Mouse (Mus musculus): ENCODE measurements around the gene Tbc1d5.
"Not testable (repeated sequence)": the region's sequence is repeated elsewhere in the genome, so short reads cannot be mapped to it uniquely, and the experiment has no call there.

Gene Tbc1d5

GRCm38 (mm10) chr17:50751911-50752310, 427.2 kb downstream of the Tbc1d5 start:
- DNase-seq (ENCODE audit: low read depth, low spot score), result no peak

DNA sequence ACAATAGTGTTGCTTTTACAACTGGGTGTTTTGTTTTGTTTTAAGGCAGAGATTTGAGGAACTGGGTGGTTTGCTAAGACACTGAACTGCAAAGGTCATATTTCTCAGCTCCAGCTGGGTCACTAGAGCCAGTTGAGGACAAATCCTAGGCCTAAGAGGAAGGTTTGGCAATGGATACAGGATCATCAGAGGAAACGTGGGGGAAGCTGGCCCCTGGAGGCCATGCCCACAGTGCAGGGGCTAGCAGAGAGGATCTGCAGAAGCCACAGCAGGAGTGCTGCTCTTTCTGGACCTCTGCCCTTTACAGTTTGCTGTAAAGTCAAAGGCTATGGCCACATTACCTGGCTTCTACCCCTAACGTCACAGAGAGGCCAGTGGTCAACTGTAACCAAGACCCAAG, 428.3 kb downstream of the Tbc1d5 start:
- no peak for DNase-seq (ENCODE audit: low read depth, low spot score)

DNA sequence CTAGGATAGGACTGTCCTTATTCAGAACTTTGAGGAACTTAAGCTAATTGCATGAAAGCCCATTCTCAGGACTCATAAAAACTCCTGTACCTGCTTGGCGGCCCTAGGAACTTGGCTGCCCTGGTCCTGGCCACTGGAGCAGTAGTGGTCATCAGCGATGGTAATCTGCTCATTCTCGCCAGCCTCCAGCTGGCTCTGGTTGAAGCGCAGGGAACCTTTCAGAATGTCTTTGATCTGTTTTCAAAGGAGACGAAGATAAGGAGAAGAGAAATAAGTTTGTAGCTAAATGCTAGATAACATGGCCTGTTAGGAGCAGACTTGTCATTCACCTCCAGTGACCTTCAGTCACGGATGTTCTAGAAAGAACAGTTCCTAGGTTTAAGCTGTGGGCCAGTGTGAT, 437.8 kb downstream of the Tbc1d5 start:
- DNase-seq (ENCODE audit: low read depth, low spot score), result no peak

- no peak for DNase-seq (ENCODE audit: low read depth, low spot score)
Observed at GRCm38 (mm10) chr17:50740804-50741203, 438.3 kb downstream of the Tbc1d5 start.

GRCm38 (mm10) chr17:50738476-50738875, 440.7 kb downstream of the Tbc1d5 start:
- DNase-seq (ENCODE audit: low read depth, low spot score), result no peak

DNA sequence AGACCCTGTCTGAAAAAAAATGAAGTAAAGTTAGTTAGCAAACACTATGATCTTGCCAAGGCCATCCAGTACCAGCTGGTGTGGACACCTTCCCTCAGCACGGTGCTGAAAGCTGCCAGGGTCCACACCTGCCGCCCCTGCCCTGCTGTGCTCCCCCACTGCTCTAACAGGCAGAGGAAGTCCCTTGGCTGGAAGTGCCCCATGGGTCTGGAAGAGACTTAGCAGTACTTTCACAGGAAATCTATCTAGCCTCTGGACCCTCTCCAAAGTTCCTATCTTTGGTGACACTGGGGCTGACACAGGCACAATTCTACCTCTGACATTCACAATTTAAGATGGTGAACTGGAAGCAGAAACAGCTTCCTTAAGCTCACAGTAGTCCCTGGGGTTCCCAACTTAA, 442.1 kb downstream of the Tbc1d5 start:
- no peak for DNase-seq (ENCODE audit: low read depth, low spot score)

GRCm38 (mm10) chr17:50735955-50736533, 443.1 kb downstream of the Tbc1d5 start:
- DNase-seq (ENCODE audit: low read depth, low spot score), result no peak

DNA sequence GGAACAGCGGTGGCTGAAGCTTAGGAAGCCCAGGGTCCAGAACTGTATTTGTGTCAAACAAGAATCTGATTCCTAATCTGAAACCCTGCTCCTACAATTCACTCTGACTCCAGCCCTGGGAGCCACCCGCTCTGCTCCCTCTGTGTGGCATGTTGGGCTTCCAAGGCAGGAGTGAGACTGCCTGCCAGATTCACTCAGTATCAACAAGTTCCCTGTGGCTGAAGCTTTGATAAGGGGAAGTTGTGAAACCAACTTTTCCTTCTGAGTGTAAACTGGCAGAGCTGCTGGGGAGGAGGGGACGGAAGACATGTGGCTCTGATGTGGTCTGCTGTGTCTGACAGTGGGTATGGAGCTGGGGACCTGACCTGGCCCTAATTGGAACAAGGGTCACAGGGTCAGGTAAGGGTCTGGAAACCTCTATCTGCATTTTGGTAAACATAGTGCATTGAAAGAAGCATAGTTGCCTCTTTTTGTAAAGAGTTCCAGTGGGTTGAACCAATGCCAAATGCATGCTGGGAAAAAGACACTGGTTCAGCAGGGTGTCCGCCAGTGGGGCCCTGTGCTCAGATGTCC, 443.7 kb downstream of the Tbc1d5 start:
- DNase-seq (ENCODE audit: low read depth, low spot score), result no peak

DNA sequence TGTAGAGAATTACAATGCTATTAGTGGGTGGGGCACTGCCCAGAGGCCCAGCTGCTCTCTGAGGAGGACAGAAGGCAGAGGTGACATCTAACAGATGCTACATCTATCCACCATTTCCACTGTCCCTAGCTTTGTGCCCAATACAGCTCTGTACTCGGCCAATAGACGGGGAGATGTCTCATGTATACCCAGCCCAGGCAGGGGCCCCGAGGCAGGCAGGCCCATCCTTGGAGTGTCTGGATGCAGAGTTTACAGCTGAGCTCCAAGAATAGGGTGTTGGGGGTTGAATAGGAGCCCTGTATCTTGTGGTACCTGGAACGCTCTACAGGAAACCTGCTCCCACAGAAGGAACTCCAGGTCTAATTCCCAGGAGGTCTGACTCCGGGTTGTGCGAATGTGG, 444.4 kb downstream of the Tbc1d5 start:
- no peak for DNase-seq (ENCODE audit: low read depth, low spot score)

GRCm38 (mm10) chr17:50733390-50733789, 445.8 kb downstream of the Tbc1d5 start:
- no peak for DNase-seq (ENCODE audit: low read depth, low spot score)

GRCm38 (mm10) chr17:50731876-50732275, 447.3 kb downstream of the Tbc1d5 start:
- no peak for DNase-seq (ENCODE audit: low read depth, low spot score)

DNA sequence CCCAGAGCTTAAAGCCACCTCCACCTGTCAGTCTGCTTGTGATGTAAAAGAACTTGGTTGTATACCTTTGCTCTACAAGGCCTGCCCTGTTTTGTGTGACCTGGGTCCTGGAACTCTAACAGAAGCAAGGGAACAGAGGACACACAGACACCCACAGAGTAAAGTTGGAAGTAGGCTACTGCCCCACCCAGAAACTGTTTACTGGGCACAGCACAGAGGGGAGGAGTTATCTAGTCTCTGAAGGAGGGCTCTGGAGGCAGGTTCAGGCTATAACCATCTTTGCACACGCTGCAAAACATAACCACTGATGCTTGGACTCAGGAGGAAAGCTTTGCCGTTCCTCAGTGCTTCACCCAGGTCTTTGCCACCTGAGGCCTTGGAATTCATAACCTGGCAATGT, 448.3 kb downstream of the Tbc1d5 start:
- no peak for DNase-seq (ENCODE audit: low read depth, low spot score)

- no peak for DNase-seq (ENCODE audit: low read depth, low spot score)
Observed at GRCm38 (mm10) chr17:50729577-50729976, 449.6 kb downstream of the Tbc1d5 start.

- DNase-seq (ENCODE audit: low read depth, low spot score), result no peak
Observed at GRCm38 (mm10) chr17:50729031-50729430, 450.1 kb downstream of the Tbc1d5 start.

DNA sequence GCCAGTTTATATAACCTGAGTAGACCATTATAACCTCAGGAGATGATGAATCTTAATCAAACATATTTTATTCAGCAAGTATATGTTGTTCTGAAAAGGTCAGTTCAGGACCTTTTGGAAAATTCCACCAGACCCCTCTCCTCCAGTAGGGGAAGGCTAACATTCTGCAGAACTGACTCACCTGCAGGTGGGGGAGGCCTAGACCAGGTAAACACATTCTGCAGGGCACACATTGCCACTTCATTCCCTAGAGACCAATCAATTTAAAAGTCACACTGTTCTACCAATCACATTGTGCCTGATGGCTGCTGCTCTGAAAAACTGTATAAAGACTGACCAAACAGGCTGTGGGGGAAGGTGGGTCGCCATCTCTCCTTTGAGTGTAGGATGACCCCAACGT, 452.9 kb downstream of the Tbc1d5 start:
- DNase-seq (ENCODE audit: low read depth, low spot score), result no peak

DNA sequence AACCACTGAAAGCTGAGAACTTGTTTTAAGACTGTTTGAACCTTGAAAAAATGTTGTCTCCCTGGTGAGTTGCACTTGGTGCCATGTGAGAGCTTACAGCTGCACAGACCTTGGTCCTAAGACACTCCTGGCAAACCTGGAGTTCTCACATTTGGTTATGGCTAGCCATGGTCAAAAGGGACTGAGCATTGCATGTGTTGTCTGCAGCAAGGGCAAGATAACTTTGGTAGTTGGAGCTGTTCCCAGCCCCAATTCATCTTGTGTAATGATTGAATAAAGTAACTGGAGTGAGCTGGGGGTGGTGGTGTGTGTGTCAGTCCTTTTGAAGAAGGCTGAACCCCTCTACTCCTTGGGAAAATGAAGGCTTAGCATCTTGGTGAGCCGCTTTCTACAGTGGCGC, 454.8 kb downstream of the Tbc1d5 start:
- no peak for DNase-seq (ENCODE audit: low read depth, low spot score)

DNA sequence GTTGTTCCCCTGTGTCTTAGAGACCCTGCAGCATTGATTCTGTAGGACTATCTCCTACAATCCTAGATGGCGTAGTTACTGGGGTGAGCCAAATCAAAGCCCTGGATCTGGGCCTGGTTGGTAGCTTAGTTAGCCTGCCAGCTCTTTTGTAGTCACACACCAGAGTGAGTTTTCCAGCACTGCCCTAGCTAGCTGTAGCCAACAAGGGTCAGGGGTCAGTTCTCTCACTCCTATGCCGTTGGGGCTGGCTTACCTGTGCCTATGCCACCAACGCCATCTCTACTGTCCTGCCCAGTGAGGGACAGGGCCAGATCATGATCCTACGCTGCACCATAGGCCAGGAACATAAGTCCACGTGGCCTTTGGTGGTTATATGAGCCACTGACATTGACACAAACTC, 461.6 kb downstream of the Tbc1d5 start:
- no peak for DNase-seq (ENCODE audit: low read depth, low spot score)

DNA sequence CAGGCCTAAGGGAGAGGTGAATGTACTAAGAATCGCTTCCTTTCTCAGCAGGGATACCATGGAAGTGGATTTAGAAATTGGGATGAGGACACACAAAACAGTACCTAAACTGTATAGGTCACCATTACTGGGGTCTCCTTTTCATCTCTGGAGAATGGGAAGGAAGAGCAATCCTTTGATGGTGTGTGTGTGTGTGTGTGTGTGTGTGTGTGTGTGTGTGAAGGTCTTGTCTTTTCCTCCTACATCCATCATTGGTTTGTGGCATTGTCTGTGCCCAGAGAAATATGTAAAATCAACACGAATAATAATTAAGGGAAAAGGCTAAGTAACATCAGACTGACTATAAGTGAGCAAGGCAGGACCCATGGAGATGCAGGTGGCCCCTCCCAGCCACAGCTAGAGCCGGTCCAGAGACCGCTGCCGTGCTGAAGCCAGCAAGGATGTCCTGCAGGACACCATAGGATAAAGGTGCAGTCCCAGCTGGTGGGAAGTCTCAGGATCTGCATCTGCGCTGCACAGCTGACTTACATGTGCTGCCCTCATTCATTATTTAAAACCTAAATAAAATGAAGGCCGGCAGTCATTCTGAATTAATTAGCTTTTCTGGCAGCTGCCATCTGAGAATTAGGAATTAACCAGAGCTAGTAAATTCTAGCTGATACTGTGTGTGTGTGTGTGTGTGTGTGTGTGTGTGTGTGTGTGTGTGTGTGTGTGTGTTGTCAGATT, 468.5 kb downstream of the Tbc1d5 start:
- DNase-seq (ENCODE audit: low read depth, low spot score), result no peak

DNA sequence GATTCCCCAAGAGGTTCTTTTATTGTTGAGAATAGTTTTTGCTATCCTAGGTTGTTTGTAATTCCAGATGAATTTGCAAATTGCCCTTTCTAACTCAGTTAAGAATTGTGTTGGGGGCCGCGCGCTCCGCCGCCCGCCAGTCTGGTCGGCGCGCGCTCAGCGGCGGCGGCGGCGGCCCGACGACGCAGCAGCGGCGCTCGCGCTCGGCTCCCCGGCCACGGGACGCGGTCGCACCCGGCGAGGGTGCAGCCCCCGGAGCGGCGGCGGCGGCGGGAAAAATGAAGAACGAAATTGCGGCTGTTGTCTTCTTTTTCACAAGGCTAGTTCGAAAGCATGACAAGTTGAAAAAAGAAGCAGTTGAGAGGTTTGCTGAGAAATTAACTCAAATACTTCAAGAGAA, 480.7 kb downstream of the Tbc1d5 start:
- not testable (repeated sequence) for DNase-seq (ENCODE audit: low read depth, low spot score)

- DNase-seq (ENCODE audit: low read depth, low spot score), result no peak
Observed at GRCm38 (mm10) chr17:50688135-50688534, 491.0 kb downstream of the Tbc1d5 start.

DNA sequence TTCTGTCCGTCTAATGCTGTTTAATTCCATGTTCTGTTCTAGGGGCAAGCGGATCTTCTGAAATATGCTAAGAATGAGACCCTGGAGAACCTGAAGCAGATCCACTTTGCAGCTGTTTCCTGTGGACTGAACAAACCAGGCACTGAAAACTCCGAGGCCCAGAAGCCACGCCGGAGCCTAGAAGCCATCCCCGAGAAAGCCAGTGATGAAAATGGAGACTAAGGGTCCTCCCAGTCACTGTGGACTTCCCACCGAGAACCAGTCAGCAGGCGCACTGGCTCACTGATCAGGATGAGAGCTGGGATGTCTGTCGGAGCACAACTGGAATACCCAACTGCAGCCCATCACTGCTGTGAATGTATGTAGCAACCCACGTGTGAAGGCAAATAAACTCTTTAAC, 491.5 kb downstream of the Tbc1d5 start:
- no peak for DNase-seq (ENCODE audit: low read depth, low spot score)

DNA sequence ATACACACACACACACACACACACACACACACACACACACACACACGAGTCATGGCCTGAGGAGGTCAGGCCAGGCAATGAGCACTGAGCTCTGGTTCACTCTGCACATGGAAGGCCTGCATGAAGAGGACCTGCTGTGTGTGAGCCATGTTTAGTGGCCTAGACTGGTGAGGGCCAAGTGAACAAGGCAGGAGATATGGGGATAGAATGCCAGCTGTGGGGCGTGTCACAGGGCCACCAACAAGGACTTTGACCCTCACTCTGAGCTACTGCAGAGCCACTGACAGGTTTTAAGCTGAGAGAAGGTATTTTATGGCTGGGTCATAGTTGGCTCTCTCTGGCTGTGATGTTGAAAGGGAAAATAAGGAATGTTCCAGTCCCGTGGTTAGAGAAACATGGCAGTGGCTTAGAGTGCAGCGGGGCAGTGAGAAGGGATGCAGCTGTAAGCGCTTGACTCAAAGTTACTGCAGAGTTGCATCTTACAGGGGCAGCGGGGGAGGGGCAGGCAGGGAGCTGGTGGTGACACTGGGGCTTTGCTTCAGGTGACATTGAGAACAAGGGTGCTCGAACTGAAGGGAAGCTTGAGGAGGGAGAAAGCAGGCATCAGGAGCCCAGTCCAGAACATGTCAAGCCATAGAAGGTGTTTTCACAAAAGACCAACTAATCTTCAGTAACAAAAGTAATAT, 494.0 kb downstream of the Tbc1d5 start:
- DNase-seq (ENCODE audit: low read depth, low spot score), result no peak

Data from WW6 (cell line).